Mouse (Mus musculus) cerebellum, adult (tissue): ENCODE measurements around the gene Dcp1a.
A peak's percentile ranks its signal among the peaks of the same experiment; 100 is the strongest.

Experiments used
- ATAC-seq: cut with Nextera tagmentation; 2 replicates; pipeline ENCODE4 v1.9.2; 2017; ENCODE audit warnings: mild to moderate bottlenecking, moderate library complexity, mixed read lengths; ENCODE audit not compliant: insufficient number of reproducible peaks, low FRiP score, low TSS enrichment

Gene Dcp1a

DNA sequence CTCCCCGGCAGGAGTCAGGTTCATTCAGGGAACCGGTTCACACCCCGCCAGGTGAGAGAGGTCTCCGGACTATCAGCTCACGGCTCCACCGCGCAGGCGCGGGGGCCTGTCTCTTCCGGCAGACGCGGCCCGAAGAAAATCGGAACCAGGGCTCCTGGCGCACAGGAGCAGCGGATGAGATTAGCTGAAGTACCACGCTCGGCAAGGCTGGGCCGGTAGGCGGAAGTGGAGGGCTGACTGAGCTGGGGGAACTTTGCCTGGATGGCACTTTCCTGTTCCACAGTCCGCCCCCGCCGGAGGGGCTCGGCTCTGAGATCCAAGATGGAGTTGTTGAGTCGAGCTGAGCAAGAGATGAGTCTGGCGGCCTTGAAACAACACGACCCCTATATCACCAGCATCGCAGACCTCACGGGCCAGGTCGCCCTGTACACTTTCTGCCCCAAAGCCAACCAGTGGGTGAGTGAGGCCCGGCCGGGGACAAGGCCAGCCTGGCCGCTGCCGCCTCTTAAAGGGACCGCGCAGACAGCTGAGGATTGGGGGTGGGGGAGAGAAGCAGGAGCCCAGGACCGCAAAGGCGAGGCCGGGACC is at the start of gene Dcp1a:
Gene Dcp1a, plus strand, starts transcription at position 175 of the 588 bp plus-strand sequence.
- peak; percentile 99 for ATAC-seq

DNA sequence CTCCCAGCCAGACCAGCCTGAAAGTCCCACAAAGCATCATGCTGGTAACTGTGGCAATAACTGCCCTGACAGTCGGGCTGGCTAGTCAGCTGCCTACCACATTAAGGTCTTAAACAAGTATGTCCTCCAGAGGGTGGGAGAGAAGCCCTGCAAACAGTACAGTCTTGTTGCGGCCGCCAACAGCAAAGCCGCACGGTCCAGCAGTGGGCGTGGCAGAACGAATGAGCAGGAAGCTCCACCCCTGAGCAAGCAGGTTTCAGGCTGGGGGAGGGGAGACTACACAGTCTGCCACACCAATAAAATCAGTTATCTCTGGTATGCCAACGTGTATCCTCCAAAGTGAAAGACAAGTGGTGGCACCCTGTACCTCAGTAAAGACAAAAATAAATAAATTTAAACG is 49.7 kb upstream of the Dcp1a start:
- no peak for ATAC-seq

DNA sequence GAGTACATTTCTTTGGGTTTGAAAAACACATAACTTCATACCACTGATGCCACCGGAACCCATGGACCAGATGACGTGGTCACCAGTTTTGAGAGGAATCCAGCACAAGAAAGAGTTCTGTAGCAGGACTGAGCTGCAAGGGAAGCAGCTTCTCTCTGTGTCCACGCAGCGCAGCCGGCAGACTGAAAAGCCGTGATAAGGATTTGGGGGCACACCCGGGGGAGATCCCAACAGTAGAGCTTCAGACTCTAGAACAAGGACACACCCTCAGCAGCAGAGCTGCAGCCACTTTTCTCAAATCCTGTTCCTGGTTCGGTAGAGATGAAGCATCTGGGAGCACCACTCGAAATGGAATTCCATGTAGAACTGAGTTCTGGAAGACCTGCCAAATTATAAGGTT is 49.3 kb upstream of the Dcp1a start:
- no peak for ATAC-seq

DNA sequence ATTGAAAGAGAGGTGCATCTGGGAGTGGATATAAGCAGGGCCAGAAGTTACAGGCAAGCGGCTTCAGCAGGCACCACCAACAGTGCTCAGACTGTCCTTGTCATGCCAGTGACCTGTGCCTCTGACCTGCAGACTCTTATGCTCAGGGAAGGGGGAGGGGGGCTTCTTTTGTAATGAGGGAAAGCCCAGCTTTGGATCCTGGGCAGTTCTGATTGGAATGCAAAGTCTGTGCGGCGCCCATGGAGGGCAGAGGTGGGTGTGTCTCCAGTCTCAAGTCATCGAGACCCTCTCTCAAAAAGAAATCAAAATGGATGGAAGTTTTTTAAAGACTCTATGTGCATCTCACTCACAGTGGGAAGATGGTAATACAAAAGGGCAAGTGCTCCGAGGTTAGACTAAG is 48.9 kb upstream of the Dcp1a start:
- ATAC-seq: no peak

DNA sequence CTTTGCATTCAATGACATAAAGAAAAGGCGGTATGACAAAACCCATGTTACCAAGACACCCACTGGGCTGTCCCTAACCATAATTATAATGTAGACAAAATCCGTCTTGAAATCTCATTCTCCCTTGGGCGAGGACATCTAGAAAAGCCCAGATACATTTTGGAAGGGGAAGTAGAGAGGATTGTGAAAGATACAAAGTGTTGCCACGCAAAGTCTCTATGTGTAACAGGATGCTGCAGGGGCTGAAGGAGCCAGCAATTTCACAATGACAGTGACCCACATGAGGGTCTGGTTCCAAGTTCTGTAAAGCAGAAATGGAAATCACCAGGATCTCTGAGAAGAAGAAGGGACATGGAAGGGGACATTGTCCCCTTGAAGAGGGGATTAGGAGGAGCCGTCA is 44.0 kb upstream of the Dcp1a start:
- no peak for ATAC-seq

DNA sequence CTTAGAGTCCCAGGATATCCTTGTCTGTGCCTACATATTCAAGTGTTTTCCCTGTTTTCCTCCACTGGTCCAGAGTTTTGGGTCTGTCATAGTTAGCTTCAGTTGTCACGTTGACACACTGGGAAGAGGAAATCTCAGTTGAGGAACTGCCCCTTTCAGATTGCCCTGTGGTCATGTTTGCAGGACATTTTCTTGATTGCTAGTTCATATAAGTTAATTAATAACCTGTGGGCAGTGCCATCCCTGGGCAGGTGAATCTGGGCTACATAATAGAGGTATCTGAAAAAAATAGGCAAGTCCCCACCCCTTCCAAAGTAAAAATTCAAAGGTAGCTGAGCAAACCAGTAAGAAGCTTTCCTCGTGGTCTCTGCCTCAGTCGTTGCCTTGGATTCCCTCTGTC is 39.4 kb upstream of the Dcp1a start:
- no peak for ATAC-seq

DNA sequence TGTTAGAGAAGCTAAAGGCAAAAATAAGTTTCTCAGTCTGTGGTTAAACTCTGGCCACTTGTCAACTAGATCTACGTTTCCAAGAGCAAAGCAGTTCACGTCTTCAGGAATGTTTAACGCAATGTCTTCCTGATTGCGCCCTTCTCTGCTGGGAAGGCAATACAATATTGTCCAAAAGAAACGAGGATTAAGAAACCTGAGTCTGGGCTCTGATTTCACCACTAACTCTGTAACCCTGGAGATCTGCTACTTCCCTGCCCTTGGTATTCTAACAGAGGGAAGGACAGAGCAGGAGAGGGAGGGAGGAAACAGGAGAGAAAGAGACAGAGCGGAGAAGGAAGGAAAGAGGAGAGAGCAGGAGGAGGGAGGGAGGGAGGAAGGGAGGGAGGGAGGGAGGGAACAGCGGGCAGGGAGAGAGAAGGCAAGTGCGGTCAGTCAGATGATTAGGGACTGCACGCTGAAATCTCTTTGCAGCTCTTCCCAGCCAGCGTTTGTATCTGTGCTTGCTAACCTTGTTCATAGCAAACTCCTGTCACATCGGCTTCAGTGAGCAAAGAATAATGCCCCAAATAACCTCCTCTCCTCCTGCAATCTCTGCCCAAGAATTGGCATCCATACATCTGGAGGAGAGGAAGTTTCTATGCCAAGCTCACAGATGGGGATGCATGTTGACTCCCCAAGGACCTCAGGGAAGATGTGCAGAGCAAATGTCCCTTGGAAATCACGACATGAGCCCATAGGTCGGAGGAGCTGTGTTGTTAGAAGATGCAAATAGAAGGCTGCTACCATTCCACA is 23.3 kb upstream of the Dcp1a start:
- ATAC-seq: no peak

DNA sequence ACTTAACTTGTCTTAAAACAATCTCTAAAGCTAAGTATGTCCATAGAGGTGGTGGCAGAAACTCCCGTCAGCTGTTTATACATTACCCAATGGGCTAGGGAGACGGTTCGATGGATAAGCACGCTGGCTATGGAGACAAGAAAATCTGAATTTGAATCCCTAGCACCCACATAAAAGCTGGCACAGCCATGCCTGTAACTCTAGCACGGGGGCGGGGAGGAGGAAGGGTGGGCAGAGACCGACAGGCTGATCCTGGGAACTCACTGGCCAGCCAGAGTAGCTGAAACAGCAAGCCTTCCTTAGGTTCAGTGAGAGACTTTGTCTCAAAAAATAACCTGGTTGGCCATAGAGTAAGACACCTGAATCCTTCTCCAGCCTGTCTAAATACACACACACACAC is 21.9 kb upstream of the Dcp1a start:
- no peak for ATAC-seq

DNA sequence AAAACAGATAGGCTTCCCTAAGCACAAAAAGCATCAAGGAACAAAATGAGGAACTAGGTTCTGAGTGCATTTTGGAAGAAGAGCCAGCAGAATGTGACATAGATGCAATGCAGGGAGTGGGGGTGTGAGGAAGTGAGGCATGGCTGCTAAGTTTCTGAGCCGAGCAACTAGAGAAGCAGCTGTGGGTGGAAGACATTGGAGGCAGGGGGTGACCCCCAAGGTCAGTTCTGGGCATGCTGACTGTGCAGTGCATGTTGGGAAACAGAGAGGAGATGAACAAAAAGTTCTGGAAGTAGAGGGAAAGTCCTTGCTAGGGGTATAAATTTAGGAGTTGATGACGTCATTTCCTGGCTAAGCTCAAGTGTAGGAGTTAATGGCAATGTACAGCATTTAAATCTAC is 21.4 kb upstream of the Dcp1a start:
- no peak for ATAC-seq

DNA sequence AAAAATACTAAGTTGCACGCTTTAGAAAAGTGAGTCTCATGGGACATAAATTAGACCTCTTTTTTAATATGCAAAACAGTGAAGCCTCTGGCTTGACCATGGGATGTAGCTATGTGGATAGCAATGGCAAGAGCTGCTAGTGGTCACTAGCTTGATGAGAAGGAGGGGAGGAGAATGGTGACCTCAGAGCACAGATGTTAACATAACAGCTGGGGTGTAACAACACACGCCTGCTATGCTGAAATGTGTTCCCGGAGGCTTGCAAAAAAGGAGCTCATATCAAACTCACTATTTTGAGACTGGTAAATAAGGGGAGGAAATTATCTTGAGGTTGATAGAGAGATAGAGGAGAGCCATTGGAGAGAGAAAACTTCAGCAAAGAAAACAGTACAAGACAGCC is 20.5 kb upstream of the Dcp1a start:
- ATAC-seq: no peak

DNA sequence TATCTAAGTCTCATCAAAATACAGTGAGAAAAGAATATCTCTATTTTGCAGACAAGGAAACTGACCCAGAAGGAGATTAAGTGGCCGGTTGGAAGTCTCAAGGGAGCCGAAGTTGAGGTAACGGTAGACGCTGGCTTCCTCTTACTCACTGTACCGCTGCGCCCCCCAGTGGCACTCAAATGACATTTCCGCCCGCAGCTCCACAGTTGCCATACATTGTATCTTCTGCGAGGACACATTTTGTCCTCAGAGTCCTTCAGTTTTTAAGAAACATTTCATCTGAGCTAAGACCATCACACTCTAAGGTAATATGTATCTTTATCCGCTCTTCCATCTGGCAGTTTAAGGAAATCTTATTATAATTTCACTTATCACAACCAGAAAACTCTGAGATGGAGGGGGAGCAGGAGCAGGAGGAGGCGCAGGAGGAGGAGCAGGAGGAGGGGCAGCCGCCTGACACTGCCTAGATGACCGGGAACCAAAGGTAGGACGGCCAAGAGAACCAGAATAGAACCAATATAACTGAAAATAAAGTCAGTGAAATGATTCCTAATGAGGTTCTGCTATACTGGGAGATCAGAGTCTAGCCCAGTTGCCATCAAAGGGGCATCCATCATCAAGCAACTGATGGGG is 19.3 kb upstream of the Dcp1a start:
- ATAC-seq: peak; percentile 68; the same call in 1 of the 2 replicates

DNA sequence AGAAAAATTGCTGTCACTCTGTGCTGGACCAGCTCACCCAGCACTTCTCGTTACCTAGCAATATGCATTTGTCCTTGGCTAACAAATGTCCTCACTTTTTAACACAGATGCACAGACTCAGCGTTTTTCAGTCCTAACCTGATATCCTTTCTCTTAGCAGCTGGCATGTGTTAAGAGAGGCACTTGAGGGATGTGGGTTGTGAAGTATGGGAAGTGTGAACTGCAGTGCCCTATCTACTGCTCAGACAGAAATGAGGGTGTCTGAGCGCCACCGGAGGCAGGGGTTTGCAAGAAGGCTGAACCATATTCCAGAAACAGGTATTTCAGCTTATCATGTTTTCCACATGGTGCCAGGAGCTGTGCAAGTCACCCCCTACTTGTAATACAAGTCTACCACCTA is 16.0 kb upstream of the Dcp1a start:
- no peak for ATAC-seq

DNA sequence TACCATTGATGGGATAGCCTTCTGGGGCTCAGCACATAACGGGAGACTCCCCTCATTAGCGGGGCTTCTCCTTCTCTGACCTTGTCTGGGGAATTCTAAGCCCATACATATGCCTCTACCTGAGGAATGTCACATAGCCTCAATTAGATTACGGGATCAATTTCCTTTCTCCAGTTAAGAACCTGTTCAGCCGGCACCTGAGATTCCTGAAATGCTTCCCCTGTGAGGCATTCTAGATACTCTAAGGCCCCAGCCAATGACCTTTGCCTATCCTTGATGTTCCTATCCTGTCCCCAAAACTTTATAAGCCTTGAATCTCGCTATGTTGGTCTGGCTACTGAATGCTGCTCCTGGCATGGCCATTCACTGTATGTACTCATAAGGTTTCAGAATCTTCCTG is 5.7 kb upstream of the Dcp1a start:
- no peak for ATAC-seq

DNA sequence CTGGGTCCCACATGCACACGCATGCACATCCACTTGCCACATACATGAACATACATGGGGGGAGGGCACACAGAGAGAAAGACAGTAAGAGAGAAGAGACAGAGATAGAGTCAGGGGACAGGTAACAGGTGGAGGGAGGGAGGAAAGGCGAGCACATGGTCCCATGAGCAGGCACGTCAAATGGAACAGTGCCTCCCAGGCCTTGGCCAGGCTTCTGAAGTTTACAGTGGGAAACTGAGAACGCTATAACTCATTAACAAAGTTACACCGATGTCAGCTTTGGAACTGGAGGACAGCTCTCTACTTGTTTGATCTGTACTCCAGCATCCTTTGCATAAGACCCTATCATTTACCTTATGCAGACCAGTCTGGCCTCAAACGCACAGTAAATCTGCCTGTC is 4.9 kb upstream of the Dcp1a start:
- ATAC-seq: no peak

DNA sequence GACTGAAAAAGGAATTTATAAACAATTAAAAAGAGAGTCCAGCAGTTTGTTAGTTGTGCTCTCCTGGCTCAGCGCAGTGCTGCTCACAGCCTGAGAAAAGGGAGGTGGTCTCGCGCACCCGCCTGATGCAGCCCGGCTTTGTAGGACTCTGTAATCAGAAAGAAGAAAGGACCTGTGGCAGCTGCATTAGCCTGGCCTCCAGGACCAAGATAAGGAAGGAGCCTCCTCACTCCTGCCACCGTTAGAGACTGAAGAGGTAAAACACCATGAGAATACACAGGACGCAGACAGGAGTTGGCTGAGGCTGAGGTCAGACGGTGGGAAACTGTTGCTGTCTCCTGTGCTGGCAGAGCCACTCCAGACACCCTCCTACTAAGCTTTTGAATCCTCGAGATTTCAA is 12.0 kb downstream of the Dcp1a start, which contains the start of gene Cacna1d:
Gene Cacna1d, minus strand, starts transcription at position 114 of the 400 bp plus-strand sequence.
- ATAC-seq: no peak

DNA sequence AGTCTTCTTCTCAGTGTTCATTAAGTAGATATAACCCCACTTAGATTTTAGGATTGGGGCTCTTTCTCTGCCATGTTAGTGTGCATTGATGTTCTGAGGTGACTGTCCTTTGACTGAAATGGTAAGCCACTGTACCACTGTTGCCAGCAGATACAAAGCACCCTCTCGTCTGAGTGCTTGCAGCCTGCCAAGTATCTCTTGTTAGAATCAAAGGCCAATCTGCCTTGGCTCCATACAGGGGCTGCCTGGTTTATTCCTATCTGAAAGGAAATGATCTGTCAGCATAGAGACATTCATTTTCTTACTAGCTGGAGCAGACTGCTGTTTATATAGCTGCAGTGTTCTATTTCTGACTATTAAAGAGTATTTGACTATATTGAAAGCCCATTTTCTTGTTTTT is 13.9 kb downstream of the Dcp1a start:
- no peak for ATAC-seq

DNA sequence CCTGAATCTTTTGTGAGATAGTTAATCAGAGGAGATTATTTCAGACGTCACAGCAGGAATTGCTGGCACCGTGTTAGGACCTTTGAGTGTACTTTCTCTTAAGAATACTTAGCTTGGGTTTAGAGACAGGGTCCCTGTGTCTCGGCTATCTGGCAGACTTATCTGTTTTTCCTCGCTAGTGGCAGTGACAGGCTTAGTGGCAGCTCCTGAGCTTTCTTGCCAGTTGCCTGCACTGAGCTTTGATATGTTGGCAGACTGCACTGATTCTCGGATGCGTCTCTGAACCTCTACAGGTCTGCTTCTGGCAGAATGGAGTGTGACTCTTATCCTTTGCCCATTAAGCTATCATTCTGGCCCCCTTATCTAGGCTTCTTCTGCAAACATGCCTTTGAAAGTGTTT is 15.7 kb downstream of the Dcp1a start:
- ATAC-seq: no peak

DNA sequence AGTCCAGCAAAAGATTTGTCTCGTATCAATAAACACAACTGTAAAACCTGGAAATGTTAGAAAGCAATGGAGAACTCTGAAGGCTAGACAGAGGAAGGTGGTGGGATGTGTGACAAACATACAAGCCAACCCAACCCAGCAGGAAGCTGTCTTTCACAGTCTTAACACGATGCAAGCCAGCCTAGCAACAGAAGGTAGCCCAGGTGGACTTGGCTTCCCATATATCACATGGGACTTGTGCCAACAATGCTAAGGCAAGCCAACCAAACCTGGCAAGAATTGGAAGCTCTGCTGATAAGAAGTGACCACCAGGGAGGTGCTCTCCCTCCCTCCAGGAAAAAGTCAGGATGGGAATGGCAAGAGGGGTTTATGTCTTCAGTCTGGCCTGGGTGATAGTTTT is 18.9 kb downstream of the Dcp1a start:
- peak; percentile 78 for ATAC-seq

DNA sequence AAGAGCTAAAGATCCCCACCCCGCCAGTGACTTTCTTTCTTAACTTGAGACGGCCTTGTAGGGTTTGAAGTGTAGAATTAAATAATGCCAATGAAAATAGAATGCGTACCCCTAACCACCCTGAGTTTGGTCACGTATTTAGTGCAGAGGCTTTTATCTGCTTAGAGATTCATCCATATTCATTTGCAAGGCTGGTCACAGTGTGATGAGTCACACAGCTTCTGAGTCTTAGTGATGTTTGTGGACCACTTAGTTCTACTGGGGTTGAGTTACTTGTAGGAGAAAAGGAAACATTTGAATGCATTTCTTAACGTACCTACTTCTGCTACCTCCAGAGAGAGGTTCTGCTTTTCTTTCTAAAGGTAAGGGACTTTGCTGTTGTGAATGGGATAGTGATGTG is 25.7 kb downstream of the Dcp1a start:
- no peak for ATAC-seq

DNA sequence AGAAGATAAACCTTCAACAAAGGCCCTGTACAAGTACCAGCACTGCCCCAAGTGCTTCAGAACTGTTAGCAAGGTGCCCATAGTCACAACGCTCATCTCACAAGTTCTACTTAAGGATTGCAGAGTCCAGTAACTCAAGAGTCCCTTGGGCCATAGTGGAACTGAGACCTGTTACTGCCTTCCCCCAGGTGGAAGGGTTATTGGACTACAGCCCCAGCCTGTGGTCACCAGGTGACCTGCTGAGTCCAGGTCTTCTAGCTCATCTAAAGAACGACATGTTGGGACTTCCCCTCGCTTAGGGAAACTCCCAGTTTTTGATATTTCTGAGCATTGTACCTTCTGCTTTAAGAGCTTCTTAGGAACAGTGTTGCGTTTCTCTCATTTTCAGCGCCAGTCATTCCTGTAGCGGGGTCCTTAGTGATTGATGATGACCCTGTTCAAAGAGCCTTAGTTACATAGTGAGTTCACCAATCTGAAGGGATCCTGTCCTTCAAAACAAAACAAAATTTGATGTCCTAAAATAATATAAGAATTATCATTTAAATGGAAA is 31.0 kb downstream of the Dcp1a start:
- no peak for ATAC-seq

DNA sequence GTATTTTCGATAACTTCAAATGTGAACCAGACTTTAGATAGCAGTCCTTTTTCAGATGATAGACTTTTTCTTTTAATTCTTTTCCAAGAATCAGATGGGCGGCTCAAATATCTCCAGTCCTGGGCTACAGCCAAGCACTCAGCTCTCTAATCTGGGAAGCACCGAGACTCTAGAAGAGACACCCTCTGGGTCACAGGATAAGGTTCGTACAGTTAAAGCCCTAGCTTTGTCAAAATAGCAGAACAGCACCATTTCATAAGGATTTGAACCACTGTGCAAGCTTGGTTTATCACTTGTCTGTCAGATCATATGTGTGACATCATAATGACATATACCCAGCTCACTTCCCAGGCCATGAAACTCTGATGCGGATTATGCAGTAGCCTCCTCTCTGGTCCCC is 33.6 kb downstream of the Dcp1a start:
- no peak for ATAC-seq
